Mouse (Mus musculus): Measurements from ENCODE around the gene Coa5. TPM values are rescaled to one million over a fixed set of nuclear protein-coding genes. Genes with fewer than 3 reads are reported as not detected.
A peak's percentile ranks its signal among the peaks of the same experiment; 100 is the strongest.

Gene Coa5
- polyA plus RNA-seq, 1 experiment = 50.3 TPM

GRCm38 (mm10) chr1:37401687-37402086 lies 28.2 kb downstream of the Coa5 start:
- TF ChIP-seq CTCF (IDR thresholded peaks at IDR 0.05; ENCODE audit: borderline replicate concordance, insufficient read depth, low read depth, low read length) = peak; percentile 96
- TF ChIP-seq POLR2A (IDR thresholded peaks at IDR 0.05; ENCODE audit: borderline replicate concordance, insufficient read depth, low read length) = no peak
- peaks cover 10% of the 10 kb centered on the region for H3K4me1 ChIP-seq (ENCODE audit: control insufficient read depth, insufficient read depth, low read length)
- no peak overlapping the region for H3K27ac ChIP-seq (ENCODE audit: insufficient read depth, low read length)
- H3K27me3 ChIP-seq (ENCODE audit: control insufficient read depth, insufficient read depth, low read length) = no peaks in the 10 kb centered on the region
- 34% methylated on average over 4 of the region's 4 CpGs for WGBS
- H3K4me3 ChIP-seq (replicated peaks; ENCODE audit: insufficient read depth, low read depth, low read length) = no peak overlapping the region
- peak; percentile 79 for DNase-seq

- no peak for DNase-seq
- H3K27me3 ChIP-seq (ENCODE audit: control insufficient read depth, insufficient read depth, low read length) = no peaks in the 10 kb centered on the region
- 73% methylated on average over 8 of the region's 8 CpGs for WGBS
- no peak overlapping the region for H3K4me3 ChIP-seq (replicated peaks; ENCODE audit: insufficient read depth, low read depth, low read length)
- H3K4me1 ChIP-seq (ENCODE audit: control insufficient read depth, insufficient read depth, low read length) = peaks cover 10% of the 10 kb centered on the region
- H3K27ac ChIP-seq (ENCODE audit: insufficient read depth, low read length) = no peak overlapping the region
- TF ChIP-seq CTCF (IDR thresholded peaks at IDR 0.05; ENCODE audit: borderline replicate concordance, insufficient read depth, low read depth, low read length) (no peak), POLR2A (IDR thresholded peaks at IDR 0.05; ENCODE audit: borderline replicate concordance, insufficient read depth, low read length) (no peak)
These were observed 30.2 kb downstream of the Coa5 start for GRCm38 (mm10) chr1:37399734-37400133.

GRCm38 (mm10) chr1:37398961-37399360 lies 30.9 kb downstream of the Coa5 start:
- no peak for DNase-seq
- no peak overlapping the region for H3K27ac ChIP-seq (ENCODE audit: insufficient read depth, low read length)
- 47% methylated on average over 3 of the region's 3 CpGs for WGBS
- peaks cover 10% of the 10 kb centered on the region for H3K4me1 ChIP-seq (ENCODE audit: control insufficient read depth, insufficient read depth, low read length)
- no peaks in the 10 kb centered on the region for H3K27me3 ChIP-seq (ENCODE audit: control insufficient read depth, insufficient read depth, low read length)
- H3K4me3 ChIP-seq (replicated peaks; ENCODE audit: insufficient read depth, low read depth, low read length) = no peak overlapping the region
- TF ChIP-seq CTCF (IDR thresholded peaks at IDR 0.05; ENCODE audit: borderline replicate concordance, insufficient read depth, low read depth, low read length) (no peak), POLR2A (IDR thresholded peaks at IDR 0.05; ENCODE audit: borderline replicate concordance, insufficient read depth, low read length) (no peak)

GRCm38 (mm10) chr1:37396481-37396880 lies 33.4 kb downstream of the Coa5 start:
- DNase-seq = no peak
- Histone ChIP-seq H3K27me3 (ENCODE audit: control insufficient read depth, insufficient read depth, low read length) (no peaks in the 10 kb centered on the region), H3K4me1 (ENCODE audit: control insufficient read depth, insufficient read depth, low read length) (peaks cover 6% of the 10 kb centered on the region; the same call in 1 of the 2 replicates), H3K27ac (ENCODE audit: insufficient read depth, low read length) (no peak overlapping the region), H3K4me3 (replicated peaks; ENCODE audit: insufficient read depth, low read depth, low read length) (no peak overlapping the region)
- WGBS = 89% methylated on average over 1 of the region's 1 CpGs
- TF ChIP-seq POLR2A (IDR thresholded peaks at IDR 0.05; ENCODE audit: borderline replicate concordance, insufficient read depth, low read length) (no peak), CTCF (IDR thresholded peaks at IDR 0.05; ENCODE audit: borderline replicate concordance, insufficient read depth, low read depth, low read length) (no peak)

- no peak for DNase-seq
- no peak overlapping the region for H3K4me3 ChIP-seq (replicated peaks; ENCODE audit: insufficient read depth, low read depth, low read length)
- 29% methylated on average over 5 of the region's 5 CpGs for WGBS
- H3K27ac ChIP-seq (ENCODE audit: insufficient read depth, low read length) = no peak overlapping the region
- peaks cover 4% of the 10 kb centered on the region; the same call in 1 of the 2 replicates for H3K4me1 ChIP-seq (ENCODE audit: control insufficient read depth, insufficient read depth, low read length)
- TF ChIP-seq POLR2A (IDR thresholded peaks at IDR 0.05; ENCODE audit: borderline replicate concordance, insufficient read depth, low read length) = no peak
- TF ChIP-seq CTCF (IDR thresholded peaks at IDR 0.05; ENCODE audit: borderline replicate concordance, insufficient read depth, low read depth, low read length) = no peak
- H3K27me3 ChIP-seq (ENCODE audit: control insufficient read depth, insufficient read depth, low read length) = no peaks in the 10 kb centered on the region
These were observed 36.7 kb downstream of the Coa5 start for GRCm38 (mm10) chr1:37393174-37393573.

- no peak overlapping the region for H3K4me3 ChIP-seq (replicated peaks; ENCODE audit: insufficient read depth, low read depth, low read length)
- 11% methylated on average over 7 of the region's 7 CpGs for WGBS
- TF ChIP-seq CTCF (IDR thresholded peaks at IDR 0.05; ENCODE audit: borderline replicate concordance, insufficient read depth, low read depth, low read length) (no peak), POLR2A (IDR thresholded peaks at IDR 0.05; ENCODE audit: borderline replicate concordance, insufficient read depth, low read length) (0 out of 2 replicates have a peak, but pooled peaks have one; percentile 17)
- H3K27ac ChIP-seq (ENCODE audit: insufficient read depth, low read length) = peak overlapping the region; percentile 87
- no peaks in the 10 kb centered on the region for H3K27me3 ChIP-seq (ENCODE audit: control insufficient read depth, insufficient read depth, low read length)
- peaks cover 23% of the 10 kb centered on the region for H3K4me1 ChIP-seq (ENCODE audit: control insufficient read depth, insufficient read depth, low read length)
- DNase-seq = peak; percentile 68 to 77
These were observed 43.4 kb downstream of the Coa5 start for GRCm38 (mm10) chr1:37386448-37386971.

- peaks cover 36% of the 10 kb centered on the region for H3K4me1 ChIP-seq (ENCODE audit: control insufficient read depth, insufficient read depth, low read length)
- no peak overlapping the region for H3K27ac ChIP-seq (ENCODE audit: insufficient read depth, low read length)
- TF ChIP-seq CTCF (IDR thresholded peaks at IDR 0.05; ENCODE audit: borderline replicate concordance, insufficient read depth, low read depth, low read length) (no peak), POLR2A (IDR thresholded peaks at IDR 0.05; ENCODE audit: borderline replicate concordance, insufficient read depth, low read length) (no peak)
- no peaks in the 10 kb centered on the region for H3K27me3 ChIP-seq (ENCODE audit: control insufficient read depth, insufficient read depth, low read length)
- no peak overlapping the region for H3K4me3 ChIP-seq (replicated peaks; ENCODE audit: insufficient read depth, low read depth, low read length)
- DNase-seq = no peak
- WGBS = 84% methylated on average over 3 of the region's 3 CpGs
These were observed 45.6 kb downstream of the Coa5 start for GRCm38 (mm10) chr1:37384304-37384703.

- DNase-seq = no peak
- Histone ChIP-seq H3K4me3 (replicated peaks; ENCODE audit: insufficient read depth, low read depth, low read length) (no peak overlapping the region), H3K27me3 (ENCODE audit: control insufficient read depth, insufficient read depth, low read length) (no peaks in the 10 kb centered on the region), H3K4me1 (ENCODE audit: control insufficient read depth, insufficient read depth, low read length) (peaks cover 29% of the 10 kb centered on the region), H3K27ac (ENCODE audit: insufficient read depth, low read length) (no peak overlapping the region)
- 89% methylated on average over 5 of the region's 5 CpGs for WGBS
- TF ChIP-seq CTCF (IDR thresholded peaks at IDR 0.05; ENCODE audit: borderline replicate concordance, insufficient read depth, low read depth, low read length) (no peak), POLR2A (IDR thresholded peaks at IDR 0.05; ENCODE audit: borderline replicate concordance, insufficient read depth, low read length) (no peak)
These were observed 49.0 kb downstream of the Coa5 start for GRCm38 (mm10) chr1:37380913-37381312.

Data from cerebellum, adult 2 months (tissue).